Mouse (Mus musculus): ENCODE measurements around the gene Gm37596.
"Not testable (repeated sequence)": the region's sequence is repeated elsewhere in the genome, so short reads cannot be mapped to it uniquely, and the experiment has no call there.

The Gm37596 gene

GRCm38 (mm10) chr3:93692970-93693369 is at the start of gene Gm37596:
Gm37596 (minus strand) TSS chr3:93693070.
- not testable (repeated sequence) for DNase-seq (ENCODE audit: low spot score in 2 of 2)

- DNase-seq (ENCODE audit: low spot score in 2 of 2) = not testable (repeated sequence)
Observed at GRCm38 (mm10) chr3:93708969-93709637, 16.2 kb upstream of the Gm37596 start.

- not testable (repeated sequence) for DNase-seq (ENCODE audit: low spot score in 2 of 2)
Observed at GRCm38 (mm10) chr3:93676210-93676609, 16.7 kb downstream of the Gm37596 start, which contains the start of gene Tdpoz1. Tdpoz1 (minus strand) TSS chr3:93676310.

GRCm38 (mm10) chr3:93670805-93671503 is 21.9 kb downstream of the Gm37596 start:
- DNase-seq (ENCODE audit: low spot score in 2 of 2) = not testable (repeated sequence)

- DNase-seq (ENCODE audit: low spot score in 2 of 2) = no peak
Observed at GRCm38 (mm10) chr3:93654260-93654659, 38.6 kb downstream of the Gm37596 start.

GRCm38 (mm10) chr3:93652586-93652985 is 40.3 kb downstream of the Gm37596 start, which contains the start of gene Tdpoz2:
Tdpoz2 (minus strand) TSS chr3:93652686.
- DNase-seq (ENCODE audit: low spot score in 2 of 2) = no peak
